Mouse (Mus musculus): ENCODE measurements around the gene Nudt11.
"Not testable (repeated sequence)": the region's sequence is repeated elsewhere in the genome, so short reads cannot be mapped to it uniquely, and the experiment has no call there.

Gene Nudt11

DNA sequence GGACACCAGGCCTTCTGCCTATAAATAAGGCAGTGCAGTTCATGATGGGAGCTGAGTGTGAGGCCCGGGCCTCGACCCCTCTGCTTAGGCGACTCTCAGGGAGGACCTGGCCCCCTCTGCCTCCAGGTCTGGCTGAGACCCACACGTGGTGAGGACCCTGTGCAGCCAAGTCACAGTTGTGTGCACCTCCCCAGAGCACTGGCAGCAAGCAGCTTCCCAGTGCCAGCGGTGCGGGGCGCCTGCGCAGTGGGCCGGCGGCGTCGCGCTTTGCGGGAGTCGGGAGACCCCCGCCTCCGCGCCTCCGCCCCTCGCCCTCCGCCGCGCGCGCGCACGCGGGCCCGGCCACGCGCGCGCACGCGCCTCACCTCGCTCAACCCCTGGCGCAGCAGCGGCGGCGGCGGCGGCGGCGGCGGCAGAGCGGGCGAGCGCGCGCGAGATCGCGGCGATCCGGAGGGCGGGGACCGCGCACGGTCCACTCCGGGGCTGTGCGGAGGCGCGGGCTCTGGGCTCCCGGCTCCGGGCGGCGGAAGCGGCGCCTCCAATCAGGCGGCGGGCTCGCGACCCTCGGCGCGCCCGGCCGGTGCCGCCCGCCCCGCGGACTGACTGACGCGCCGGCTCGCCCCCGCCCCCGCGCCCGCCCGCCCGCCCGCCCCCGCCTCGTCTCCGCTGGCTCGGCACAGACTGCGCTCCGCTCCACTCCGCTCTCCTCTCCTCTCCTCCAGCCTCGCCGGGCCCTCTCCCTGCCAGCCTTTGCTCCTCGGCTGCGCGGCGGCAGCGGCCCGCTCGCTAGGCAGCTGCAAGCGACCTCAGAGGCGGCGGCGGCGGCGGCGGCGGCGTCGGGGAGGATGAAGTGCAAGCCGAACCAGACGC is at the start of gene Nudt11:
Nudt11 (plus strand) TSS at position 388 of the 870 bp plus-strand sequence.
- peak; percentile 8 for DNase-seq

DNA sequence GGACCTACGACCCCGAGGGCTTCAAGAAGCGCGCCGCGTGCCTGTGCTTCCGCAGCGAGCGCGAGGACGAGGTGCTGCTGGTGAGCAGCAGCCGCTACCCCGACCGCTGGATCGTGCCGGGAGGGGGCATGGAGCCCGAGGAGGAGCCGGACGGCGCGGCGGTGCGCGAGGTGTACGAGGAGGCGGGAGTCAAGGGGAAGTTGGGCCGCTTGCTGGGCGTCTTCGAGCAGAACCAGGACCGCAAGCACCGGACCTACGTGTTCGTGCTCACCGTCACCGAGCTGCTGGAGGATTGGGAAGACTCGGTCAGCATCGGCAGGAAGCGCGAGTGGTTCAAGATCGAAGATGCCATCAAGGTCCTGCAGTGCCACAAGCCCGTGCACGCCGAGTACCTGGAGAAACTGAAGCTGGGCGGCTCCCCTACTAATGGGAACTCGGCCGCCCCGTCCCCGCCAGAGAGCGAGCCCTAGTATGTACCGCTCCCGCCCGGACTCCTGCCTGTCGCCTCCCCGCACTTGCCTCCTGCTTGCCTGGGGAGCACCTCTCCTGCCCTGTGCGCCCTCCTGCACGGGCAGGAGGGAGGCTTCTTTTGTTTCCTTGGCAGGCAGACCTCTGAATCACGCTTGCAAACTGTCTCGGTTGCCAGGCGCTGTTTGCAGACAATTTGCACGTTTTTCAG is 822 bp downstream of the Nudt11 start:
- not testable (repeated sequence) for DNase-seq

DNA sequence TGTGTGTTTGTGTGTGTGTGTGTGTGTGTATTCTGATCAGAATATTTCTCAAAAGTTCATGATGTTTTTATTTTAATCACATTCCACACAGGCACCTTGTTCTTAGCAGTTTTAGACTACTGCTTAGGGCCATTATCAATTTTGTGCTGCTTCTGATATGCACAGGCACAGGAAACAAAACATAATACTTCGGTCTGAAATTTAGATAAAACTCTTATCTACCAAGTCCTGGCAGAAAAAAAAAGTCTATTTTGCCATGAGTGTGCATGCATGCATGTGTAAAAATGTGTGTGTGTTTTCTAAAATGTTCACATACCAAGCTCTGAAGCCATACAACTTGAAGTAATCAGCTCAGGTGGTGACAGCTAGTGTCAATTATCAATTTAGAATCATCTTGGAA is 14.3 kb downstream of the Nudt11 start:
- no peak for DNase-seq

DNA sequence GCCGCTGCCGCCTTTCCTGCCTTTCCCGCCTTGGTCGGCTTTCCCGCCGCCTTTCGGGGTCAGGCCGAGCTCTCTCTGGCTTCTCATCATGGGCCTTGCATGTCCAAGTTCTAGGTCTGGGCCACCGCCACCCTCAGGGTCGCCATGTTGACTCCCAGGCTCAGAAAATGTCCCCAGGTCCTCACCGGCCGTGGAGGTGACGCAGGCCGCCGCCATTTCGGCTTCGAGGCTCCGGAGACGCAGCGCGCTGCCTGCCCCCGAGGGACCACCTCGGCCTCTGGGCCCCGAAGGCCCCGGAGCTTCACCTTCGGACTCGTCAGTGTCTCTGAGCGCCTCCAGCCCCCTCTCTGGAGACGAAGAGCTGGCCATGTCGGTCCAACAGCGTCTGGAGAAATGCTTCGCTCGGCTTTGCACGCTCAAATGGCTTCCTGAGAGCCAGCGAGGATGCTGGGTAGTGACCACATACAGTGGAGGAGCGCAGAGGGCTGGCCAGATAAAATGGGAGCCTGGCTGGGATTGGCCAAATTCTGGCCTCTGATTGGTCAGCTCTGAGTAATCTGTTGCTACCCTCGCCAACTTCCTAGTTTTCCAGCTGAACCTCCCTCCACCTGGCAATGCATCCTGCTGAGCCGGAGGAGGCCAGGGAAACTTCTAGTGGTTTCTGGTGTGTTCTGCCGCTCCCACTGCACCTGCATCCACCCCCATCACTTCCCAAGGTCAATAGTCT is 35.9 kb downstream of the Nudt11 start, which contains the start of gene AU022751:
AU022751 (minus strand) TSS at position 466 of the 727 bp plus-strand sequence.
- no peak for DNase-seq

DNA sequence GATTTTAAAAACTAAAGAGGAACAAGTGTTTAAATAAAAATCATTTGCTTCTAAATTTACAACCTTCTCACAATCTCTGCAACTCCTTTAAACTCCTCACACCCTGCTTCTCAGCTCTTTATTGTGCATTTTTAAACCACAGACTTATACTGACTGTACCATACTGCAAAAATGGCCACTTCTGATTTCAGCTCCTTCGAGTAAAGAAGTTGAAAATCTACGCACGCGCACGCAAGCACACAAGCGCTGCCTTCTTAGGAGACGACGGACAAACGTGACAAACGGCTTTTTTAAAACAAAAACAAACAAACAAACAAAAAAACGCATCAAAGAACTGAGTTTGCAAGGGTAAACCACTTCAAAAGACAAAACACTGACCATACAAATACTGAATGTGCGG is 44.3 kb downstream of the Nudt11 start:
- DNase-seq: peak; percentile 24

DNA sequence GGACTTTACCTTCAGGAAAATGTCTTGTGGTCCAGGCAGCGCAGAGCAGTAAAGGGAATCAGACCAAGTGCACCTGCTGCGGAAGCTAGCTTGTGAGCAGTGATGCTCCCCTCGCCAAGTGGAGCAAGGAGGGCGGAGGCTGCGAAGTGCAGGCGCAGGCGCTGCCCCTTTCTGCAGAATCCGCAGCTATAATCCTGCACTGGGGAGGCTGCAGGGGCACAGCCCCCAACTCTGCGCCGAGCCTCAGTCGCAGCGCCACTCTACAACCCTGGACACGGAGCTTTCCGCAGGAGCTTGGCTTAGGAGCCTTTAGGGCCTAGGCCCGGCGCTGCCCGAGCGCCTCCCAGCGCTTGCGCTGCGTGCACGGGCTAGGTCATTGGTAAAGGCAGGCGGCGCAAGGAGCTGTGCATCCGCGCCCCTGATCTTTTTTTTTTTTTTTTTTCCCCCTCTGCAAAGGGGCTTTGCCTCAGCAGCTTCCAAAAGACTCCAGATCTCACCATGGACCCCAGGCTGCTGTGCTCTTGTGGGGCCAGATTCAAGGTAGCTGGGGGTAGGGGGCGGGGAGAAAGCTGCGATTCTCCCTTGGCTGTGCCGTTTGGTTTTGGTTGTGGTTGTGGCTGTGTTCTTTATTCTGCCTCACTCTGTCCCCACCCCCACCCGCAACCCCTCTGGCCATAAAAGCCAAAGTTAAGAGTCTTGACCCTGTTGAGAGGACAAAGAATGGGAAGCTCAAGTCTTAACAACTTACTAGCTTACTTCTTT is 44.9 kb downstream of the Nudt11 start:
- DNase-seq: peak; percentile 60

All from right cerebral cortex, adult 18-20 months (tissue).